Mouse (Mus musculus) lung, postnatal 0 days (tissue): Measurements from ENCODE around the gene Zfyve21.

Source experiments
- CTCF ChIP-seq: IDR thresholded peaks from 2 replicates; pipeline ENCODE4 v1.5.1; 2016; ENCODE audit warnings: antibody characterized with exemption, mild to moderate bottlenecking
- EP300 ChIP-seq: IDR thresholded peaks from 2 replicates; pipeline ENCODE4 v1.6.1; 2016; ENCODE audit warnings: antibody characterized with exemption, mild to moderate bottlenecking, control low read depth

- TF ChIP-seq EP300 (no peak), CTCF (no peak)
Observed at GRCm38 (mm10) chr12:111827556-111827955, 13.6 kb downstream of the Zfyve21 start.
